Mouse (Mus musculus): ENCODE results near the gene Prss21. TPM values are rescaled to one million over a fixed set of nuclear protein-coding genes. Genes with fewer than 3 reads are reported as not detected.
A peak's percentile ranks its signal among the peaks of the same experiment; 100 is the strongest.

Prss21 gene
- polyA plus RNA-seq (2017; shearing (Covaris generic)) = not detected

GRCm38 (mm10) chr17:23867756-23868155, at the start of gene Prss21:
Prss21 (plus strand) TSS chr17:23868056.
- ATAC-seq = no peak

GRCm38 (mm10) chr17:23818579-23818978, 49.3 kb upstream of the Prss21 start:
- ATAC-seq = no peak

- ATAC-seq = no peak
Measured at GRCm38 (mm10) chr17:23819235-23819634, 48.6 kb upstream of the Prss21 start.

- no peak for ATAC-seq
Measured at GRCm38 (mm10) chr17:23820731-23821130, 47.1 kb upstream of the Prss21 start.

GRCm38 (mm10) chr17:23822094-23822493, 45.8 kb upstream of the Prss21 start:
- ATAC-seq = no peak

- ATAC-seq = no peak
Measured at GRCm38 (mm10) chr17:23823018-23823417, 44.8 kb upstream of the Prss21 start.

- ATAC-seq = no peak
Measured at GRCm38 (mm10) chr17:23823614-23824013, 44.2 kb upstream of the Prss21 start.

GRCm38 (mm10) chr17:23825591-23825990, 42.3 kb upstream of the Prss21 start:
- no peak for ATAC-seq

GRCm38 (mm10) chr17:23828271-23829001, 39.4 kb upstream of the Prss21 start:
- peak; percentile 24 for ATAC-seq

- ATAC-seq = peak; percentile 84
Measured at GRCm38 (mm10) chr17:23829064-23829619, 38.7 kb upstream of the Prss21 start, which contains the start of gene Elob. Elob (minus strand) TSS chr17:23829136.

- ATAC-seq = no peak
Measured at GRCm38 (mm10) chr17:23831201-23831600, 36.7 kb upstream of the Prss21 start.

GRCm38 (mm10) chr17:23836006-23836575, 31.8 kb upstream of the Prss21 start, which contains the start of gene Prss33:
Prss33 (minus strand) TSS chr17:23836056.
- ATAC-seq = no peak

GRCm38 (mm10) chr17:23841145-23841544, 26.7 kb upstream of the Prss21 start:
- peak; percentile 69 for ATAC-seq

- ATAC-seq = no peak
Measured at GRCm38 (mm10) chr17:23843141-23843811, 24.6 kb upstream of the Prss21 start.

GRCm38 (mm10) chr17:23843812-23844273, 24.0 kb upstream of the Prss21 start, which contains the start of the genes Prss32 and Prss41:
Prss32 (plus strand) TSS chr17:23843855.
Prss41 (minus strand) TSS chr17:23844172.
- peak; percentile 82 for ATAC-seq

- no peak for ATAC-seq
Measured at GRCm38 (mm10) chr17:23850028-23850427, 17.8 kb upstream of the Prss21 start.

- ATAC-seq = no peak
Measured at GRCm38 (mm10) chr17:23850853-23851749, 16.8 kb upstream of the Prss21 start.

GRCm38 (mm10) chr17:23853292-23853691, 14.6 kb upstream of the Prss21 start:
- ATAC-seq = peak; percentile 49

GRCm38 (mm10) chr17:23854229-23854765, 13.6 kb upstream of the Prss21 start:
- no peak for ATAC-seq

- ATAC-seq = no peak
Measured at GRCm38 (mm10) chr17:23857193-23857592, 10.7 kb upstream of the Prss21 start.

- no peak for ATAC-seq
Measured at GRCm38 (mm10) chr17:23857913-23858312, 9.9 kb upstream of the Prss21 start.

- no peak for ATAC-seq
Measured at GRCm38 (mm10) chr17:23862926-23863325, 4.9 kb upstream of the Prss21 start.
